Mouse (Mus musculus): ENCODE results near the gene Lpin2. TPM values are rescaled to one million over a fixed set of nuclear protein-coding genes. Genes with fewer than 3 reads are reported as not detected.

Gene Lpin2
- total RNA-seq (2021): 100 to 1,000 TPM; 101 to 104 TPM
- long read RNA-seq, full-length matches to known transcripts: 5 of 82 reads
- long read RNA-seq, partial matches to known transcripts: 21 of 82 reads
- long read RNA-seq, other reads (novel, unspliced or antisense): 56 of 82 reads

DNA sequence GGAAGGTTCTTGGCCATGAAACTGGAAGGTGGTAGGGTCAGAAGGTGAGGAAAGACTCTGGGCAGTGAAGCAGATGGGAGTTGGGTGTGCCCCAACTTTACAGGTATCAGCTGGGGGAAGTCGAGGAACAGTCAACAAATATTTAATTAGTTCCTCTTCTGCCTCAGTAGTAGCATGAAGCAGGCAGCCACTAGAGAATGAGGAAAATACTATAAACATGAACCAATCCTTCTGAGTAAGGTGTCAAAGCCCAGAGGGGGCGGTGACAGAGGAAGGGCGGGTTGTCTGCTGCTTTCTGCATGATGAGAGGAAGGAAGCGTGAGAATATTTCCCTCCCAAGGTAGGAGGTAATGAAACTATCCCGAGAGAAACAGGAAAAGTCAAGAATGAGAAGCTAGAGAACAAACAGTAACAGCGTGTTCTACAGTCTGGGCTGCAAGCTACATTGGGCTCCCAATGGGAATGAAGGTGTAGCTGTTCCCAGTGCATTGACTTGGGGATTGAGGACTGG is at the start of gene Lpin2:
Gene Lpin2 (plus strand): TSS at position 350 of the 511 bp plus-strand sequence.
- DNase-seq (ENCODE audit: low spot score in 2 of 2): no peak

DNA sequence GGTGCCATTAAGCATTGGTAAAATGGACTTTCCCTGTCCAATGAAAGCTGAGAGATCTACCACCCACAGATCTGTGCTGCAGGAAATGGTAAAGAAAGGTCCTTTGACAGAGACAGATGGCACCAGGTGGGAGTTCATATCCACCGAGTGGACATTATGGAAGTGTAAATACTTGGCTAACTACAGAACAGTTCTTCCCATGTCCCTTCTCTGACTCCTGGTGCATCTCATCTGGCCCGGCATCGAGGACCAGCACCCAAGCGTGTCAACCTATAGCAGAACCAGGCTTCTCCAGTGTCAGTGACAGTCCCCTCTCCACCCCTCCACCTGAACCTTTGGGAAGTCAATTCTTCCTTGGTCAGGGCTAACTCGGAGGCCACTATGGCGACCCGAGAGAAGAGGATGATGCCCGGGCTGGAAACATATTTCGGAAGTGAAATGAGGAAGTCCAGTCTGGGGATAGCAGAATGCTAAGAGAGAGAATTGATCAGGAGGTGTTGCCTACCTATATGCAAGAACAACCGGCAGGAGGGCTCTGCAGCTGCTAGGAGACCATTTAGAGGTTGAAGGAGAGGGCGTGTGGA is 49.4 kb upstream of the Lpin2 start:
- no peak for DNase-seq (ENCODE audit: low spot score in 2 of 2)

DNA sequence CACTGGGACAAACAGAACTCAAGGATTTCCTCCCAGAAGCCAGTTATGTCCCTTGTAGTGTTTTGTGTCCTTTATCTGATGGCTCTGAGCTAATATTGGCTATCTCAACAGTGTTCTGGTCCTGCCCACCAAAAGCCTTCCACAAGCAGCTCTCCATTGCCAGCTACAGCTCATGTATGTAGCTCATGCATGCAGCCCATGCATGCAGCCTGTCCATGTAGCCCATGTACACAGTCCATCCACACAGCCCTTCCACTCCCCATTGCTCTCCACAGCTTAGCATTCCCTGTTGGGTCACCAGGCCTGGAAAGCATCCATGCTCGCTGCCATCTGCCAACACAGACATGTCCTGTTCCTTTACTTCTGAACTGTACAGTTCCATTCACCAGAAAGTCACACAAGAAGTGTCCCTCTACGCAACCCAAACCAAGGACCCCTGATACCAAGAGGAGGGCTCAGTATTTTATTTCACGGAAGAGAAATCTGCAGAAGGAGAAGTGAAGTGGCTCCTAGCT is 47.9 kb upstream of the Lpin2 start:
- DNase-seq (ENCODE audit: low spot score in 2 of 2): no peak

DNA sequence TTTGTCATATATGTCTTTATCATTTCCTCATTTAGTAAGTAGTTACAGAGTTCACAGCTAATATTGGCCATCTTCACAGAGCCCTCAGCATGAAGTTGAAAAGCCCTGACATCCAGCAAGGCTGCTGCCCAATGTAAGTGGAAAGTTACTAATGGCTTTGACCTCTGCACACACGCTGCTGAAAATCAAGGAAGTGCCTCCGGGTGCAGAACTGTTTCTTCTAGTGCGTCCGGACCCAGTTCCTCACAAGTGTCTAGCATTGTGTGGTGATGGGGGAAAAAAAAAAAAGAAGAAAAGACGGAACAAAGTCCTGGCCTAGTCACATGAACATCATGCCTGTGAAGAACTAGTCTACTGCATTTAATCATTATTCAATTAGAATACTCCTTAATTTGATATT is 47.3 kb upstream of the Lpin2 start:
- no peak for DNase-seq (ENCODE audit: low spot score in 2 of 2)

DNA sequence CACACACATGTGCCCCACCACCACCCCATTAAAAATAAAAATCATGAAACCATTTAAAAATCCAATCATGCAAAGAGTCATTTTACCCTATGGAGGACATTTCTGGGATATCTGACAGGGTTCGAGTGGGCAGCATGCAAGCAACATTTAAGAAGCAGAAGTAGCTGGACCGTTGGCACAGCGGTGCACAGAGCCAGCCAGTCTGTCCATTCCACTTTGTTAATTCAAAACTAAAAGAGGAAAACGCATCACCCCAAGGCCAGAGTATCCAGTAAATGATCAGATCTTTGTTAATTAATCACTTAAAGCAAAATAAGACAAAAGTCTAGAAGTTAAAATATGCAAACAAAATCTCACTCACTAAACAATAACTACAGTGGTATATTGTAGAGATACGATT is 46.5 kb upstream of the Lpin2 start:
- no peak for DNase-seq (ENCODE audit: low spot score in 2 of 2)

DNA sequence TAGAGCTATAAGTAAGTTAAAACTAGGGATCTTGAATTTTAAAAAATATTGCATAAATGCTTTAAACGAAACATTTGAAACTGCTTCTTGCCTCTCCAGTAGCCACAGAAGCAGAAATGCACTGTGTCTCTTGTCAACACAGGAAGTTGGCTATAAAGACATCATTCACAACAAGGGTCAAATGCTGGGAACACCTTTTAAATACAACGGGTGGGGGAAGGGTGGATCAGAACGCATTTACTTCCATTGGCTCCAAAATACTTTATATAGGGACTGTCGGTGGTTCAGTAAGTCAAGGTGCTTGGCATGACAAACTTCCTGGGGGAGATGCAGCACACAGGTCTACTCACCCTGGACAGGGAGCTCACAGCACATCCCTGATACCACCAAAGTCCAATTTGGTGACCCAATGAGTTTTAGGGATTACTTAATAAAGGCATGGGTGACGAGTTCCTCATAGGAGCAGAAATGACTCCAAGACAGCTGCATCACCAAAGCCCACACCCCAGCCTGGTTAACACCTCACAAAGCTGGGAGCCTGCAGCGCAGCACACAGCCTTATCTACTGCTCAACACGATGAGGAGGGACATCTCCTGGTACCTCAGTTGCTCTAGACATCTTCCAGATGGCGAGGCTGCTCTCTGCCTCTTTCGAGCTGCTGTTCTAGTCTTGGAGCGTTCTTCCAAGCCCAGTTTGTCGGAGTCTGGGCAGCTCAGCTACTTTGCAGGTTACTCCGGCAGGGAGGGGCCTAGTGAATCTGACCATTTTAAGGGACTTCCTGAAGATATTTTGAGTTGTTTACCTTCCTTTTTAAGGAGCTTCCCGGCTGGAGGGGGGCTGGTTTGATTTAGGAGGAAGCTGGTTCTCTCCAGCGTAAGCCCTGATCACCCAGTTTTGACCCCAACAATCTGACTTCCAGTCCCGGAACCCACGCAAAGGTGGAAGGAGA is 45.7 kb upstream of the Lpin2 start:
- no peak for DNase-seq (ENCODE audit: low spot score in 2 of 2)

DNA sequence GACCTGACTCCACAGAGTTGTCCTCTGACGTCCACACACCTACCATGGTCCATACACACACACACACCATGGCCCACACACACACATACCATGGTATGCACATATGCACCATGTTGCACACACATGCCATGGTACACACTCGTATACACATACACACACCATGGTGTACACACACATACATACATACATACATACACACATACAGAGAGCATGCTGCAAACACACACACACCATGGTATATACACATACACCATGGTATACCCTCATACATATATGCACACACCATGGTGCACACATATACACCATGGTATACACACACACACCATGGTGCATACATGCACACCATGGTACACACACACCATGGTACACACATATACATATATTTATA is 45.0 kb upstream of the Lpin2 start:
- no peak for DNase-seq (ENCODE audit: low spot score in 2 of 2)

DNA sequence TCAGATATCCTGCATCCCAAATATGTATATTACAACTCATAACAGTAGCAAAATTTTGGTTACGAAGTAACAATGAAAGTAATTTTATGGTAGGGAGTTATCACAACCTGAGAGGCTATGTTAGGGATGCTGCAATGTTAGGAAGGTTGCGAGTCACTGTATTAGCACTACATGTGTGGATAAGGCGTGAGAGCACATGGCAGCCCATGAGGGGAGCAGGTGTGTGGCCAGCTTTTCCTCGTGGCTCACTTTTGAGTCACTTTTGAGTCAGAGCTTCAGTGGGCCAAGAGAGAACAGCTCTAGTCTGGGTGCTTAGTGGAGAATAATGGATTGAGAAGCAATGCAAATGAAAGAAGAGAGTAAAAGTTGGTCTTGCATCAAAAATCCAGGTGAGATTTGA is 40.3 kb upstream of the Lpin2 start:
- DNase-seq (ENCODE audit: low spot score in 2 of 2): peak in 1 of 2 experiments; percentile 55

DNA sequence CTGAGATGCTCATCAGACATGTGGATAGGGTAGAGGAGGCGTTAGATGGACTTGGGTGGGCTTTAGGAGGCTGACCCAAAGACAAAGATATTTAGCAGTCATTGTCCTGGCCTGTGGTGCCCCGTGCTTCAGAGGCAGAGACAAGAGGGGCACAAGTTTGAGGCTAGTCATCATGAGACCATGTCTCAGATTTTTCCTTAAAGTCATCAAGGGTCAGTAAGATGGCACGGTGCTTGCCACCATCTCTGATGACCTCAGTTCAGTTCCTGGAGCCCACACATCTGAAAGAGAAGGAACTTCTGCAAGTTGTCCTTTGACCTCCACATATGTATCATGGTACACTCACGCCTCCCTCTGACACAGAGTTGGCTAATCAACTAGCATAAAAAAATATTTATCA is 39.2 kb upstream of the Lpin2 start:
- no peak for DNase-seq (ENCODE audit: low spot score in 2 of 2)

DNA sequence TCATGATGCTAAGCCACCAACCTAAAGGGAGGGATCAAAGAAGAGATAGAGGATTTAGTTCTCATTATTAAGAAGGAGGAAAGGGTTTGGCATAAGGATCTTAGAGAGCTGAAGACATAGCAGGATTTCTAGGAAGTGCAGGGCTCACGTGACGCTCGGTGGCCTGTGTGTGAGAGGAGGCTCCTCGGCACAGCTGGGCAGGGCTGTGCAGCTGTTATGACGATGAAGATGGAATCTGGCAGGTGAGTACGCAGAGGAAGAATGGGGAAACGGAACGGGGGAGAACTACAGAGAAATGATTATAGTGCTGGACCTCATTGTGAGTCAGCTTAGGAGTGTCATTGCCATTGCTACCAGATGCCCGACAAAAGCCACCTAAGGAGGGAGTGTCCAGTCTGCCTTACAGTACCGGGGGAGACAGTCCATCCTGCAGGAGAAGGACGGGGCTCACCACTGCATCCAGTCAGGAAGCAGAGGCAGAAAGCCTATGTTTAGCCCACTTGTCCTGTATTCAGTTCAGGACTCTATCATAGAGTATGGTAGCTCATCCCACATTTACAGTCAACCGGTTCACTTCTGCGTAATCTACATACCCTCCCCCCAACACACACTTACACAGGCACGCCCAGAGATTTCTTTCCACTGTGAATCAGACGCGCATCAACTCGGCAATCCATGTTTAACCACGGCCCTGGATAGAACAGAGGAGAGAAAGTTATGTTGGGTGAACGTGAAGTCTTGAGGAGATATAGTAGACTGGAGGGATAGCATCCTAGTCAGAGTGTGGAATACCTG is 37.8 kb upstream of the Lpin2 start:
- DNase-seq (ENCODE audit: low spot score in 2 of 2): no peak

DNA sequence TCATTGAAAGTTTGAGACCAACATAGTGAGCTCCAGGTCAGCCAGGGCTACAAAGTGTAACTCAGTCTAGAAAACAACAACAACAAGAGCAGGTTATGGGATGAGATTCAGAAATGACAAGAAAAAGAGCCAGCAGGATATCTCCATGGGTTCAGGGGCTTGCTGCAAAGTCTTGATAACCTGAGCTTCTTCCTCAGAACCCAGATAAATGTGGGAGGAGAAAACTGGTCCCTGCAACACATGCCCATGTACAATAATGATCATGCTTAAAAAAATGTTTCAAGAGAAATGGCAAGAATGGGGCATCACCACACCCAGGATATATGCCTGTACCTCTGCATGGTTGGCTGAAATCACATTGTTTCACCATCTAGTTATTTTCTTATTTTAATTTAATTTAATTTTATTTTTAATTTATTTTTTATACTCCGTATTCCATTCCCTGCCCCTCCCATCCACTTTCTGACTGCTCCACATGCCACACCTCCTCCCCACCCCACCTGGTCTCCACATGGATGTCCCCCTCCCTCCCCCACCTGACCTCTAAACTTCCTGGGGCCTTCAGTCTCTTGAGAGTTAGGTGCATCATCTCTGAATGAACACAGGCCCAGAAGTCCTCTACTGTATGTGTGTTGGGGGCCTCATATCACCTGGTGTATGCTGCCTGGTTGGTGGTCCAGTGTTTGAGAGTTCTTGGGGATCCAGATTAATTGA is 37.0 kb upstream of the Lpin2 start:
- no peak for DNase-seq (ENCODE audit: low spot score in 2 of 2)

DNA sequence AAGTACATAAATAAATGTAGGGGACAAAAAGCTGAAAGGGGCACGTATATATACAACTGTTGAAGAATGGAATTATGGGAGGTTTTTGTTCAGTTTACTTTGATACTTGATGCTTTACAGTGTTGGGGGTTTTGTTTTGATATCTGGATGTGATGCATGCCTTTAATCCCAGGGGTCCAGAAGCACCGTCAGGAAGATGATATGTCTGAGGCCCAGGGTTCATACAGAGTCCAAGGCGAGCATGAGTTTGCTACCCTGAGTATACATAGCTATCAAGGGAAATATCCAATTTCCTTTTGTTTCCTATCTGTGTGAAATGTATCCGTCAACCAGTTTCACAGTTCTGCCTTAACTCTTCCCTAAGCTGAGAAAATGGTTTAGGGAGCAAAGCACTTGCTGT is 29.0 kb upstream of the Lpin2 start:
- no peak for DNase-seq (ENCODE audit: low spot score in 2 of 2)

DNA sequence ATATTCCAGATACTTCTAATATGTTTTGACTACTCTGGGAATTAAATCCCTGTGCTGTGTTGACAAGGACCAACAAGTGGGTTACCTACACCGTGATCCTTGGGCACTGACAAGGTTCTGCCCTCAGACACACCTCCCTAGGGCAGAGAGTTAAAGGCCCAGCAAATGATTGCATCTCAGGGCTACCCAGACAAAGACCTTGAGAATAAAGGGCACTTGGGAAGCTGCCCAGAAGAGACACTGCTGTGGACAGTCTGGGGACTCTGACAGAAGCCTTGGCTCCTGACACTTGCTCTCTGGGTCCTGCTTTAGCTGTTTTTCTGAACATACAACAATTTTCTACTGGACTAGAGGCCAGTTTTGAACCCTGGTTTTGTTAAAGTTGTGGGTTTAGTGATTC is 27.1 kb upstream of the Lpin2 start:
- DNase-seq (ENCODE audit: low spot score in 2 of 2): no peak

DNA sequence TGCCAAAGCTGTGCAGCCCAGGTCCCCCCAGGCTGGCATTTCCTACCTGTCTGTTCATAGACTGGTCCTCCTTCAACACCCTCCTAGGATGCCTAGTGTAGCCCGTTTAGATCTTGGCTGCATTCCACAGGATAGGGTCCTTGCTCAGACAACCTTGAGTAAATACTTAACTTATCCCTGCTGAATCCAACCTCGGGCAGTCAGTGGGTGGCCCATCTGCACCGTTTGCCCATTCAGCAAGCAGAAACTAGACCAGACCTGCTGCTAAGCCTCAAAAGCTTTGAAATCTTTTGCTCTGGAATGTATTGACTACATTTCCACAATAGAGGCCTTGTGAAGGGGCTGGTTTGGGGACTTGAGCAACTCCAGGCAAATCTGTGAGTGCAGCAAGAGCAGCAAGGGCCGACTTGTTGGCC is 23.2 kb upstream of the Lpin2 start:
- DNase-seq (ENCODE audit: low spot score in 2 of 2): no peak

DNA sequence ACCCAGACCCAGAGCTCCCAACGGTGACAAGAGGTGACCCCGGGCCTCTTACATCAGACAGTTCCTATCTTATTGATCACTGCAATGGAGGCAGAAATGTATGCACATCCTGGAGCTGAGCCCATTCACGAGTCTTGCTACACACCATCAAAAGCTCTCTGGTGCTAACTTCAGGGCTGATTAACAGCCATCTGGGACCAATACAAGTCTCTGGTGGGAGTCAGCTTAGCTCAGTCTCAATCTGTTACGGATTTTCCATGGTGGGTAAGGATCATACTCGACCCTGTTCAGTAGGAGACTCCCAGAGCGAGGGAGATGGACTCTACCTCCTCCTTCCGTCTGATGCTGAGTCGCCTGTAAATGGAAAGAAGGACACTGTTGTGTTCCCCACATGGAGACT is 22.6 kb upstream of the Lpin2 start:
- DNase-seq (ENCODE audit: low spot score in 2 of 2): peak in 1 of 2 experiments; percentile 28

DNA sequence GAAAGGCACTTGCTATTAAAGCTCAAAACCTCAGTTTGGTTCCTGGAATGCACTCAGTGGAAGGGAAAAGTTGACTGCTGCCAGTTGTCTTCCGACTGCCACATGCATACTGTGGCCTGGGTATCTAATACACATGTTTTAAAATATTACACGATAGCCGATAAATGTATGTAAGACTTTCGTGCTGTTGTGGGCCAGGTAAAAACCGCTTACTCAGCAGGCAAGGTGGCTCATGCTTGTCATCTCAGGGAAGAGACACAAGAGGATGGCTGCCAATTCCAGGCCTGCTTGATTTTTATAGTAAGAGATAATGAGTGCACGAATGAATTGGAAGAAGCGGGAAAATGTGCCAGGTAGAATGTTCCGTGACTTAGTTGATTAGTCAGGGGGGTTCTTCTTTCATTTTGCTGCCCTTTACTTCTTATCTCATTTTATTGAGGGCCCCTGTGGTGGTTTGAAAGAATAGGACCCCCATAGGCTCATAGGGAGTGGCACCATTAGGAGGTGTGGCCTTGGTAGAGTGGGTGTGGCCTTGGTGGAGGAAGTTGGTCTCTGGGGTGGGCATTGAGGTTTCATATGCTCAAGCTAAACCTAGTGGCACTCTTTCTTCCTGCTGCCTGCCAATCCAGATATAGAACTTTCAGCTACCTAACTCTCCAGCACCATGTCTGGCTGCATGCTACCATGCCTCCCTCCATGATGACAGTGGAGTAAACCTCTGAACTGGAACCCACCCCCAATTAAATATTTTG is 21.9 kb upstream of the Lpin2 start:
- no peak for DNase-seq (ENCODE audit: low spot score in 2 of 2)

DNA sequence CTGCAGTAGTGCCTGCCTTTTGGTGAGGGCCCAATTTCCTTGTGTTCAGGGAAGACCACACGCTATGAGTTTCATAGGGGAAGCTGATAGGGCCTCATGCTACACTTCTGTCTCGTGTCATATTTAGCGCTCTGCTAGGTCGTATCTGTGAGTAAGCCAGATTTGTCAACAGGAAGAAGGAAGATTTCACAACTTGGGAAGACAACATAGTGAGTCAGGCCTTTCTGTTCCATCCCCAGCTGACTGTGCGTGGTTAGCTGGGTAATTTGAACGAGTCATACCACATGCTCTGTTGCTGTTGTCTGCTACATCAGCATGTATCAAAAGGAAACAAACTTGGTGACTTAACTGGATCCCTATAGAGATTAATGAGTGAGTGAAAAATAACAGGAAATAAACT is 17.4 kb upstream of the Lpin2 start:
- peak; percentile 54 to 77 for DNase-seq (ENCODE audit: low spot score in 2 of 2)

DNA sequence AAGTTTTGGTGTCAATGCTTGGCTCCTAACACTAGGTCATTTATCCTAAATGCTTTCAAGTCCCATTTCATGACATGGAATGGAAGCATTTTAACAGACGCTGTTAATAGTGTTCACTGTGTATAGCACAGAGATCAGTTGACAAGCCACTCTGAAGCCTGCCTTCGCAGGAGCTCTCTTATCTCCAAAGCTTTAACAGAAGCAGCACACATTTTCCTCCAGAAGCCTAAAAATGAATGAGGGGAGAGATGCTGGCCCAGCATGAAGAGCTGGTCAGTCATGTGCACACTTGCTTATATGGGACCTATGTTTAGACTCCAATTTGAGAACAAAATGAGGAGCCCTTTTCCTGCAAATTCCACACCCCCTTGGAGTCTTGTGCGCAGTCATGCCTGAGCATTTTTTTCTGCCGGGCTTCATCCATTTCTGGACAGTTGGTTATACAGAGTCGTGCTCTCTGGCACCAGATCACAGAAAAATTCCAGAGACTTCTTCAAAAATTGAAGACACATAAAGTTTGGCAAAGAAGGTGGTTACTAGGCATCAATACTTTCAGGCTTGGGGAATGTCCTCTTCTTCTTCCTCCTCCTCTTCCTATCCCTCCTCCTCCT is 14.1 kb upstream of the Lpin2 start:
- DNase-seq (ENCODE audit: low spot score in 2 of 2): no peak

DNA sequence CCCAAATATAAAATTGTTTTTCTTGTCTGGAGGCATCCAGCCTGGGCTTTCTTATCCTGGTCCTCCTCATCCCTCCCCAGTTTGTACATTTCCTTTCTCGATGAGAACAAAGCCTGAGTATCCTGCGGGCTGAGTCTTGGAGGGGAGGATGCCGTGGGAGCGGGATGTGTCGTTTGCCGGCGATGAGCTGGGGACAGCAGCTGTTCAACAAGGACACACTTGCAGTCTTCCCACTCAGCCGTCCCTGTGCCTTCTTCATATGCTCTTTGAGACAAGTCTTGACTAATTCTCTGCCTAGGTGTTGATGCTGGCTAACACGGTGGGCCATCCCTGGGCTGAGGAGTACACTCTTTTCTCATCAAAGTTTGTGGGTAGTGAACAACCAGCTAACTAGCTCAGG is 13.5 kb upstream of the Lpin2 start:
- DNase-seq (ENCODE audit: low spot score in 2 of 2): peak in 1 of 2 experiments; percentile 39
